Mouse (Mus musculus) cerebellum, adult 2 months (tissue): ENCODE measurements around the gene Rab24.
A peak's percentile ranks its signal among the peaks of the same experiment; 100 is the strongest.

ENCODE experiments used
- CTCF ChIP-seq: fragments of 200-500 bp; IDR thresholded peaks from 2 replicates; pipeline ENCODE4 v1.5.1; 2011; ENCODE audit warnings: low read depth, mild to moderate bottlenecking, control low read depth, low read length, moderate library complexity, borderline replicate concordance; ENCODE audit not compliant: insufficient read depth
- POLR2A ChIP-seq: fragments of 200-500 bp; IDR thresholded peaks from 2 replicates; pipeline ENCODE4 v1.6.1; 2011; ENCODE audit warnings: low read length, control low read depth, borderline replicate concordance; ENCODE audit not compliant: insufficient read depth

- TF ChIP-seq POLR2A (peak; percentile 41; the same call in 1 of the 2 replicates), CTCF (no peak)
Measured at GRCm38 (mm10) chr13:55362453-55363060, 40.8 kb upstream of the Rab24 start, which contains the start of gene Lman2.
